Mouse (Mus musculus) MEL-GATA-1-ER (cell line): ENCODE measurements around the gene Lhx4.

Experiments used
- DNase-seq: peaks from one replicate; pipeline ENCODE4 v3.0.0-alpha.2; 2012; ENCODE audit warnings: low read depth; ENCODE audit errors: extremely low read depth

Gene Lhx4

GRCm38 (mm10) chr1:155742411-155743363 is 8.8 kb downstream of the Lhx4 start:
- DNase-seq = no peak

GRCm38 (mm10) chr1:155741988-155742387 is 9.5 kb downstream of the Lhx4 start:
- DNase-seq = no peak

GRCm38 (mm10) chr1:155741378-155741945 is 10.0 kb downstream of the Lhx4 start:
- no peak for DNase-seq

- no peak for DNase-seq
These were observed 10.7 kb downstream of the Lhx4 start for GRCm38 (mm10) chr1:155740622-155741377.

GRCm38 (mm10) chr1:155737809-155738383 is 13.6 kb downstream of the Lhx4 start:
- DNase-seq = no peak

- no peak for DNase-seq
These were observed 14.3 kb downstream of the Lhx4 start for GRCm38 (mm10) chr1:155737017-155737808.

- no peak for DNase-seq
These were observed 15.2 kb downstream of the Lhx4 start for GRCm38 (mm10) chr1:155736096-155736825.

GRCm38 (mm10) chr1:155731156-155731555 is 20.3 kb downstream of the Lhx4 start:
- no peak for DNase-seq

GRCm38 (mm10) chr1:155729113-155729795 is 22.2 kb downstream of the Lhx4 start:
- no peak for DNase-seq

GRCm38 (mm10) chr1:155727830-155728229 is 23.7 kb downstream of the Lhx4 start:
- DNase-seq = no peak

- no peak for DNase-seq
These were observed 25.6 kb downstream of the Lhx4 start for GRCm38 (mm10) chr1:155725876-155726275.

- DNase-seq = no peak
These were observed 27.2 kb downstream of the Lhx4 start for GRCm38 (mm10) chr1:155724301-155724700.

- peak; percentile 14 for DNase-seq
These were observed 29.3 kb downstream of the Lhx4 start for GRCm38 (mm10) chr1:155722185-155722584.

GRCm38 (mm10) chr1:155721443-155721842 is 30.0 kb downstream of the Lhx4 start:
- DNase-seq = peak; percentile 22

- no peak for DNase-seq
These were observed 31.5 kb downstream of the Lhx4 start for GRCm38 (mm10) chr1:155720006-155720405.

GRCm38 (mm10) chr1:155718851-155719250 is 32.6 kb downstream of the Lhx4 start:
- DNase-seq = no peak

- DNase-seq = no peak
These were observed 34.2 kb downstream of the Lhx4 start for GRCm38 (mm10) chr1:155717301-155717700.

- DNase-seq = no peak
These were observed 36.1 kb downstream of the Lhx4 start for GRCm38 (mm10) chr1:155715366-155715765.

GRCm38 (mm10) chr1:155713306-155713705 is 38.2 kb downstream of the Lhx4 start:
- DNase-seq = no peak
